Mouse (Mus musculus) neural tube, embryonic 14.5 days (tissue): Measurements from ENCODE around the gene Tstd2. TPM values are rescaled to one million over a fixed set of nuclear protein-coding genes. Genes with fewer than 3 reads are reported as not detected.

Source experiments
- ATAC-seq: fragments of 200-750 bp; cut with Nextera tagmentation; 2 replicates; pipeline ENCODE4 v1.8.0; 2017; ENCODE audit warnings: low read depth, mild to moderate bottlenecking, moderate TSS enrichment, moderate library complexity
- H3K27ac ChIP-seq: fragments of 300-500 bp; sonication (generic); 2 replicates; pipeline ENCODE4 v1.5.1; 2014; ENCODE audit warnings: low read depth, mild to moderate bottlenecking, control low read depth, low read length, moderate library complexity, mixed read lengths
- H3K27me3 ChIP-seq: fragments of 300-500 bp; sonication (generic); 2 replicates; pipeline ENCODE4 v1.6.1; 2014; ENCODE audit warnings: low read length; ENCODE audit not compliant: control insufficient read depth, insufficient read depth
- H3K36me3 ChIP-seq: fragments of 300-500 bp; sonication (generic); 2 replicates; pipeline ENCODE4 v1.6.1; 2014; ENCODE audit warnings: low read length, mixed read lengths; ENCODE audit not compliant: control insufficient read depth, insufficient read depth
- H3K4me1 ChIP-seq: fragments of 300-500 bp; sonication (generic); 2 replicates; pipeline ENCODE4 v1.6.1; 2014; ENCODE audit warnings: low read length; ENCODE audit not compliant: control insufficient read depth, insufficient read depth
- H3K4me2 ChIP-seq: fragments of 300-500 bp; sonication (generic); 2 replicates; pipeline ENCODE4 v1.6.1; 2014; ENCODE audit warnings: mild to moderate bottlenecking, low read depth, low read length, control low read depth
- H3K4me3 ChIP-seq: fragments of 300-500 bp; sonication (generic); 2 replicates; pipeline ENCODE4 v1.5.1; 2014; ENCODE audit warnings: low read depth, low read length, control low read depth, mixed read lengths
- H3K9ac ChIP-seq: fragments of 300-500 bp; sonication (generic); replicated peaks from 2 replicates; pipeline ENCODE4 v1.6.1; 2014; ENCODE audit warnings: low read depth, mild to moderate bottlenecking, control low read depth, low read length, mixed read lengths
- H3K9me3 ChIP-seq: fragments of 300-500 bp; sonication (generic); 2 replicates; pipeline ENCODE4 v1.6.1; 2016; ENCODE audit warnings: low read length; ENCODE audit not compliant: control insufficient read depth
- WGBS: fragments of 180-500 bp; shearing (Covaris S2); extraction: QIAGEN DNeasy Blood & Tissue Kit; methylation state at CpG from one replicate; pipeline ENCODE4 v1.1.7; 2014; 5-methylcytosine and 5-hydroxymethylcytosine counted together
- polyA plus RNA-seq: library from polyadenylated mRNA; unstranded; fragments of >200 nt; fragmentation: Nextera tagmentation; extraction: Ambion mirVana; gene quantifications from 2 replicates; pipeline ENCODE4 v1.2.1, GENCODE M21; 2014

Gene Tstd2
- polyA plus RNA-seq, 1 experiment from 2014 or later = 23.5 TPM

GRCm38 (mm10) chr4:46110084-46110483 lies 28.4 kb downstream of the Tstd2 start:
- no peaks in the 10 kb centered on the region for H3K4me1 ChIP-seq
- H3K4me2 ChIP-seq = no peak overlapping the region
- peaks cover 9% of the 10 kb centered on the region for H3K36me3 ChIP-seq
- ATAC-seq = no peak
- no peaks in the 10 kb centered on the region for H3K27me3 ChIP-seq
- H3K4me3 ChIP-seq = no peak overlapping the region
- 93% methylated on average over 8 of the region's 8 CpGs for WGBS
- no peak overlapping the region for H3K27ac ChIP-seq
- no peak overlapping the region for H3K9ac ChIP-seq
- no peaks in the 10 kb centered on the region for H3K9me3 ChIP-seq

- no peaks in the 10 kb centered on the region for H3K9me3 ChIP-seq
- no peak overlapping the region for H3K27ac ChIP-seq
- no peak overlapping the region for H3K4me2 ChIP-seq
- WGBS = 85% methylated on average over 10 of the region's 10 CpGs
- H3K4me3 ChIP-seq = no peak overlapping the region
- H3K9ac ChIP-seq = no peak overlapping the region
- no peaks in the 10 kb centered on the region for H3K36me3 ChIP-seq
- H3K27me3 ChIP-seq = no peaks in the 10 kb centered on the region
- ATAC-seq = no peak
- H3K4me1 ChIP-seq = no peaks in the 10 kb centered on the region
These were observed 36.3 kb downstream of the Tstd2 start for GRCm38 (mm10) chr4:46102078-46102769.

- WGBS = 28% methylated on average over 14 of the region's 14 CpGs
- no peaks in the 10 kb centered on the region for H3K27me3 ChIP-seq
- no peak overlapping the region for H3K4me2 ChIP-seq
- H3K4me3 ChIP-seq = no peak overlapping the region
- H3K9me3 ChIP-seq = no peaks in the 10 kb centered on the region
- no peak overlapping the region for H3K27ac ChIP-seq
- no peak overlapping the region for H3K9ac ChIP-seq
- no peaks in the 10 kb centered on the region for H3K36me3 ChIP-seq
- no peak for ATAC-seq
- no peaks in the 10 kb centered on the region for H3K4me1 ChIP-seq
These were observed 37.2 kb downstream of the Tstd2 start for GRCm38 (mm10) chr4:46101211-46101711.

GRCm38 (mm10) chr4:46100539-46100938 lies 38.0 kb downstream of the Tstd2 start:
- Histone ChIP-seq H3K36me3 (no peaks in the 10 kb centered on the region), H3K9ac (no peak overlapping the region), H3K27me3 (no peaks in the 10 kb centered on the region), H3K9me3 (no peaks in the 10 kb centered on the region), H3K4me3 (no peak overlapping the region), H3K27ac (no peak overlapping the region), H3K4me1 (no peaks in the 10 kb centered on the region), H3K4me2 (no peak overlapping the region)
- ATAC-seq = no peak
- WGBS = 56% methylated on average over 7 of the region's 7 CpGs

GRCm38 (mm10) chr4:46099132-46099531 lies 39.4 kb downstream of the Tstd2 start:
- Histone ChIP-seq H3K4me3 (no peak overlapping the region), H3K4me2 (no peak overlapping the region), H3K9me3 (no peaks in the 10 kb centered on the region), H3K27ac (no peak overlapping the region), H3K9ac (no peak overlapping the region), H3K27me3 (no peaks in the 10 kb centered on the region), H3K36me3 (no peaks in the 10 kb centered on the region), H3K4me1 (0 out of 2 replicates have a peak, but pooled peaks cover 3% of the 10 kb centered on the region)
- WGBS = 84% methylated on average over 9 of the region's 9 CpGs
- no peak for ATAC-seq

- Histone ChIP-seq H3K4me3 (no peak overlapping the region), H3K4me1 (0 out of 2 replicates have a peak, but pooled peaks cover 3% of the 10 kb centered on the region), H3K27ac (no peak overlapping the region), H3K36me3 (no peaks in the 10 kb centered on the region), H3K27me3 (no peaks in the 10 kb centered on the region), H3K9me3 (no peaks in the 10 kb centered on the region), H3K4me2 (no peak overlapping the region), H3K9ac (no peak overlapping the region)
- ATAC-seq = no peak
- 93% methylated on average over 2 of the region's 2 CpGs for WGBS
These were observed 40.9 kb downstream of the Tstd2 start for GRCm38 (mm10) chr4:46097591-46097990.

- 90% methylated on average over 7 of the region's 7 CpGs for whole genome bisulfite sequencing
- H3K9me3 ChIP-seq = no peaks in the 10 kb centered on the region
- H3K4me2 ChIP-seq = no peak overlapping the region
- H3K4me1 ChIP-seq = 0 out of 2 replicates have a peak, but pooled peaks cover 3% of the 10 kb centered on the region
- H3K27me3 ChIP-seq = no peaks in the 10 kb centered on the region
- H3K9ac ChIP-seq = no peak overlapping the region
- no peaks in the 10 kb centered on the region for H3K36me3 ChIP-seq
- ATAC-seq = no peak
- H3K4me3 ChIP-seq = no peak overlapping the region
- H3K27ac ChIP-seq = no peak overlapping the region
These were observed 41.9 kb downstream of the Tstd2 start for GRCm38 (mm10) chr4:46096546-46096945.

- 94% methylated on average over 3 of the region's 3 CpGs for WGBS
- no peak for ATAC-seq
- no peak overlapping the region for H3K4me2 ChIP-seq
- no peaks in the 10 kb centered on the region for H3K9me3 ChIP-seq
- H3K4me1 ChIP-seq = 0 out of 2 replicates have a peak, but pooled peaks cover 3% of the 10 kb centered on the region
- H3K36me3 ChIP-seq = no peaks in the 10 kb centered on the region
- no peak overlapping the region for H3K4me3 ChIP-seq
- no peak overlapping the region for H3K27ac ChIP-seq
- no peaks in the 10 kb centered on the region for H3K27me3 ChIP-seq
- no peak overlapping the region for H3K9ac ChIP-seq
These were observed 42.7 kb downstream of the Tstd2 start for GRCm38 (mm10) chr4:46095826-46096159.

GRCm38 (mm10) chr4:46094916-46095825 lies 43.3 kb downstream of the Tstd2 start:
- H3K27me3 ChIP-seq = no peaks in the 10 kb centered on the region
- 53% methylated on average over 15 of the region's 15 CpGs for WGBS
- 0 out of 2 replicates have a peak, but pooled peaks cover 3% of the 10 kb centered on the region for H3K4me1 ChIP-seq
- H3K9ac ChIP-seq = no peak overlapping the region
- H3K4me2 ChIP-seq = no peak overlapping the region
- H3K27ac ChIP-seq = no peak overlapping the region
- H3K9me3 ChIP-seq = no peaks in the 10 kb centered on the region
- peak; percentile 46; the same call in 1 of the 2 replicates for ATAC-seq
- H3K36me3 ChIP-seq = no peaks in the 10 kb centered on the region
- no peak overlapping the region for H3K4me3 ChIP-seq
